Mouse (Mus musculus) retina, adult 2 months (tissue): ENCODE measurements around the gene Ormdl3.

ENCODE experiments used
- DNase-seq: peaks from one replicate; pipeline ENCODE4 v3.0.0-alpha.2; 2012; ENCODE audit warnings: low read depth, low spot score

Ormdl3 gene

GRCm38 (mm10) chr11:98550975-98551828, 36.0 kb downstream of the Ormdl3 start, which contains the start of gene Zpbp2:
Gene Zpbp2 (plus strand): TSS chr11:98551097.
- DNase-seq: peak; percentile 82

- no peak for DNase-seq
These were observed 36.7 kb downstream of the Ormdl3 start for GRCm38 (mm10) chr11:98550311-98550974.

GRCm38 (mm10) chr11:98549363-98549762, 37.8 kb downstream of the Ormdl3 start:
- no peak for DNase-seq

GRCm38 (mm10) chr11:98547308-98547693, 39.9 kb downstream of the Ormdl3 start:
- no peak for DNase-seq

- no peak for DNase-seq
These were observed 40.5 kb downstream of the Ormdl3 start for GRCm38 (mm10) chr11:98546529-98547307.

GRCm38 (mm10) chr11:98545711-98546231, 41.4 kb downstream of the Ormdl3 start, which contains the start of gene Ikzf3:
Gene Ikzf3 (minus strand): TSS chr11:98546031.
- DNase-seq: no peak

GRCm38 (mm10) chr11:98544890-98545677, 42.1 kb downstream of the Ormdl3 start:
- DNase-seq: no peak

- DNase-seq: no peak
These were observed 43.8 kb downstream of the Ormdl3 start for GRCm38 (mm10) chr11:98543414-98543813.

GRCm38 (mm10) chr11:98542553-98542952, 44.6 kb downstream of the Ormdl3 start:
- DNase-seq: no peak

- DNase-seq: no peak
These were observed 46.8 kb downstream of the Ormdl3 start for GRCm38 (mm10) chr11:98540319-98540718.

GRCm38 (mm10) chr11:98537480-98538034, 49.6 kb downstream of the Ormdl3 start:
- no peak for DNase-seq
